Mouse (Mus musculus): ENCODE data around the gene 9830107B12Rik. TPM values are rescaled to one million over a fixed set of nuclear protein-coding genes. Genes with fewer than 3 reads are reported as not detected.

Gene 9830107B12Rik
- polyA plus RNA-seq, 1 experiment = not detected

DNA sequence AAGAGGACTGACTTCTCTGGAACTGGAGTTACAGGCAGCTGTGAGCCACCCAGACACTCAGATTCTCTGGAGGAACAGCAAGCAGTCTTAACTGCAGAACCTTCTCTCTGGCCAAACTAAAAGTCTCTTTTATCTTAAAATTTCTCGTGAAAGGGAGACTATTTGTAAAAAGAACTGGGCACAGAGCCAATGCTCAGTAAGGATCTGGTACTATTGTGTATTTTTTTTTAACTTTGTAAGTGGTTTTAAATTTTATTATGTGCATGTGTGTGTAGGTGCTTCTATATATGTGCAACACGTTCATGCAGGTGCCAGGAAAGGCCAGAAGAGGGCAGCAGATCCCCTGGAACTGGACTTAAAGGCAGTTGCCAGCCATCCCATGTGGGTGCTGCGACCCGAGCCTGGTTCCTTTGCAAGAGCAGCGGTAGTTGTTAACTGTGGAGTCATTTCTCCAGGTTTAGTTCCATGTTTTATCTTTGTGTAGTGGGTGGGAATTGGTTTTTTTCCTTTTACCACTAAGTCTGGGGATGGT, 52.7 kb downstream of the 9830107B12Rik start:
- 67% methylated on average over 5 of the region's 5 CpGs for WGBS
- peaks cover 4% of the 10 kb centered on the region; the same call in 1 of the 2 replicates for H3K4me1 ChIP-seq (ENCODE audit: control insufficient read depth, insufficient read depth, low read length)
- no peak for TF ChIP-seq CTCF (IDR thresholded peaks at IDR 0.05; ENCODE audit: borderline replicate concordance, insufficient read depth, low read depth, low read length)
- TF ChIP-seq POLR2A (IDR thresholded peaks at IDR 0.05; ENCODE audit: borderline replicate concordance, insufficient read depth, low read length) = no peak
- H3K4me3 ChIP-seq (replicated peaks; ENCODE audit: insufficient read depth, low read depth, low read length) = no peak overlapping the region
- H3K27ac ChIP-seq (ENCODE audit: insufficient read depth, low read length) = no peak overlapping the region
- H3K27me3 ChIP-seq (ENCODE audit: control insufficient read depth, insufficient read depth, low read length) = peaks cover 2% of the 10 kb centered on the region; the same call in 1 of the 2 replicates
- DNase-seq = no peak

DNA sequence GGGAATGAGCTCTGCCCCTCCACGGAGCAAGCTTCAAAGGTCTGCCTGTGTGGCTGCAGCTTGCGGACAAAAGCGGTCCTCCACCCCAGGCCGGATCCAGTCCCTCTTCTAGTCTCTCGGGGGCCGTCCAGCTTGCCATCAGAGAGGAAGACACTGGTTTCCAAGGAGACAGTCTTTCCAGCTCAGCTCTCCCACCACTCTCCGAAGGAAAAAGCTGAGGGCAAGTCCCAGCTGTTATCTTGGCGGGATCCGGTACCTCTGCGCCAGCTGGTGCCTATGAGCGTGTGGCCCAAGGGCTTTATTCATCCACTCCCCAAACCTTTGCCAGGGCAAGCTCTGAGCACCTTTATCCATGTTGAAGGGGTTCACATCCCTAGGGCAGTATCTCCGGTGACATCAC, 55.8 kb downstream of the 9830107B12Rik start:
- H3K27ac ChIP-seq (ENCODE audit: insufficient read depth, low read length) = no peak overlapping the region
- 26% methylated on average over 12 of the region's 12 CpGs for WGBS

DNA sequence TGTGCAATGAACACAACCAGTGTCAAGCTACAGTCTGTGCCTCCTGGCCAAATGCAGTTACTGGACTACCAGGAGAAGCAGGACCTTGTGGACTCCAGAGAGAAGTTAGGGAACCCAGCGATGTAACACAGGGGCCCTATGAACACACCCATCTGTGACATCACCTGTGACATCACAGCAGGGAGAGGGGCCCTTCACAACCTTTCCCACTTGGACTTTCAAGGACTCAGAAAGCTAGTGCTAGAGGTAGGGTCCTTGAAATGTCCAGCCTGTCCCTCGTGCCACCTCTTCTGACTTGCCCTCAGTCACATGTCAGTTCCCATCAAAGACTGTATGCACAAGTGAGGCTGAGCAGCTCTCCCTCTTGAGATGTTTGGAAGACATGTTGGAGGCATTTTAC, 56.6 kb downstream of the 9830107B12Rik start:
- H3K4me1 ChIP-seq (ENCODE audit: control insufficient read depth, insufficient read depth, low read length) = no peaks in the 10 kb centered on the region
- H3K27ac ChIP-seq (ENCODE audit: insufficient read depth, low read length) = no peak overlapping the region
- no peaks in the 10 kb centered on the region; the same call in 1 of the 2 replicates for H3K27me3 ChIP-seq (ENCODE audit: control insufficient read depth, insufficient read depth, low read length)
- no peak for TF ChIP-seq POLR2A (IDR thresholded peaks at IDR 0.05; ENCODE audit: borderline replicate concordance, insufficient read depth, low read length)
- no peak overlapping the region for H3K4me3 ChIP-seq (replicated peaks; ENCODE audit: insufficient read depth, low read depth, low read length)
- DNase-seq = no peak
- 78% methylated on average over 2 of the region's 2 CpGs for WGBS

More for the DNA sequence above, 55.8 kb downstream of the 9830107B12Rik start:
- TF ChIP-seq CTCF (IDR thresholded peaks at IDR 0.05; ENCODE audit: borderline replicate concordance, insufficient read depth, low read depth, low read length) = no peak
- no peak for TF ChIP-seq POLR2A (IDR thresholded peaks at IDR 0.05; ENCODE audit: borderline replicate concordance, insufficient read depth, low read length)
- H3K27me3 ChIP-seq (ENCODE audit: control insufficient read depth, insufficient read depth, low read length) = no peaks in the 10 kb centered on the region; the same call in 1 of the 2 replicates
- H3K4me3 ChIP-seq (replicated peaks; ENCODE audit: insufficient read depth, low read depth, low read length) = no peak overlapping the region
- DNase-seq = no peak
- H3K4me1 ChIP-seq (ENCODE audit: control insufficient read depth, insufficient read depth, low read length) = no peaks in the 10 kb centered on the region

DNA sequence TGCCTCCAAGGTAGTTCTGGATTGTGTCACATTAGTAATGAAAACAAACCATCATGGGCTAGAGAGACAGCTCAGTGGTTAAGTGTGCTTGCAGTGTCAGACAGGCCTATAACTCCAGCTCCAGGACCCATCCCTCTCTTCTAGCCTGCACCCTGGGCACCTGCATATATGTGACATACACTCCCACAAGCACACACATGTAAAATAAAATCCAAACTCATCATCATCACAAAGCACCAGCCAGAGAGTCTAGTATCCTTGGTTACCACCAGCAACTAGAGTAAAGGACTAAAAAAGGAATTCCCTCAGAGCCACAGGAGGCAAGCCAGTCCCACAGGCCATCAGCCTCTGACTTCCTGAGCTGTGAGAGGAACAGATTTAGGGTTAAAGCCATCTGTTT, 57.0 kb downstream of the 9830107B12Rik start, which contains the start of gene 1700067P10Rik:
Gene 1700067P10Rik (plus strand): TSS at position 301 of the 400 bp plus-strand sequence.
- TF ChIP-seq POLR2A (IDR thresholded peaks at IDR 0.05; ENCODE audit: borderline replicate concordance, insufficient read depth, low read length) (no peak), CTCF (IDR thresholded peaks at IDR 0.05; ENCODE audit: borderline replicate concordance, insufficient read depth, low read depth, low read length) (no peak)

DNA sequence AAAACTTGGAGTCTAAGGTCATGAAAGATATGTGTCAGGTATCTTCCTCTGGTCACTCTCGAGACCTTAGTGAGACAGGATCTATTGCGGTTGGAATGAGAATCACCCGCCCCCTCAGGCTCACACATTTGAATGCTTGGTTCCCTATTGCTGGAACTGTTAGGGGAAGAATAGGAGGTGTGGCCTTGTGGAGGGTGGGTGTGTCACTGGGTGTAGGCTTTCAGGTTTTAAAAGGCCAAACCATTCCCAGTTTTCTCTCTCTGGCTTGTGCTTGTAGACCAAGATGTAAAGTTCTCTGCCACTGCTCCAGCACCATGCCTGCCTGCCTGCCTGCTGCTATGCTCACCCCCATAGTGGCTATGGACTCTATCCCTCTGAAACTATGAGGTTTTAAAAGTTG, 65.4 kb downstream of the 9830107B12Rik start:
- Histone ChIP-seq H3K4me1 (ENCODE audit: control insufficient read depth, insufficient read depth, low read length) (no peaks in the 10 kb centered on the region), H3K4me3 (replicated peaks; ENCODE audit: insufficient read depth, low read depth, low read length) (no peak overlapping the region), H3K27ac (ENCODE audit: insufficient read depth, low read length) (no peak overlapping the region), H3K27me3 (ENCODE audit: control insufficient read depth, insufficient read depth, low read length) (no peaks in the 10 kb centered on the region)
- TF ChIP-seq POLR2A (IDR thresholded peaks at IDR 0.05; ENCODE audit: borderline replicate concordance, insufficient read depth, low read length) (no peak), CTCF (IDR thresholded peaks at IDR 0.05; ENCODE audit: borderline replicate concordance, insufficient read depth, low read depth, low read length) (no peak)
- DNase-seq = no peak
- 61% methylated on average over 3 of the region's 3 CpGs for WGBS

More for the DNA sequence above, 57.0 kb downstream of the 9830107B12Rik start, which contains the start of gene 1700067P10Rik:
- Histone ChIP-seq H3K27me3 (ENCODE audit: control insufficient read depth, insufficient read depth, low read length) (no peaks in the 10 kb centered on the region), H3K4me3 (replicated peaks; ENCODE audit: insufficient read depth, low read depth, low read length) (no peak within 1 kb of the TSS), H3K4me1 (ENCODE audit: control insufficient read depth, insufficient read depth, low read length) (no peaks in the 10 kb centered on the region), H3K27ac (ENCODE audit: insufficient read depth, low read length) (no peak within 1 kb of the TSS)
- no peak for DNase-seq

Other genes with a start within 250 kb of the 9830107B12Rik start
- 52.4 and 55.4 TPM in 2 replicates for gene Foxp4, start 221.6 kb downstream of the 9830107B12Rik start, polyA plus RNA-seq (2012; rRNA removed)
- gene 1700122O11Rik, start 108.0 kb downstream of the 9830107B12Rik start, polyA plus RNA-seq (2012; rRNA removed) = not detected in 2 replicates
- 0.13 TPM in 2 replicates for gene 1700067P10Rik, start 56.9 kb downstream of the 9830107B12Rik start, polyA plus RNA-seq (2012; rRNA removed)
- gene A530064D06Rik, start 21.0 kb upstream of the 9830107B12Rik start, polyA plus RNA-seq (2012; rRNA removed) = 0.07 TPM in 1 of 2 replicates, not detected in the other
- gene Trem1, start 86.5 kb upstream of the 9830107B12Rik start, polyA plus RNA-seq (2012; rRNA removed) = 0.03 and 0.05 TPM in 2 replicates
- gene Trem3, start 101.5 kb upstream of the 9830107B12Rik start, polyA plus RNA-seq (2012; rRNA removed) = not detected in 2 replicates
- gene Treml4, start 118.0 kb upstream of the 9830107B12Rik start, polyA plus RNA-seq (2012; rRNA removed) = 0.21 TPM in 1 of 2 replicates, not detected in the other
- gene Treml2, start 153.2 kb upstream of the 9830107B12Rik start, polyA plus RNA-seq (2012; rRNA removed) = 0.25 TPM in 2 replicates
- 0.02 and 0.11 TPM in 2 replicates for gene B430306N03Rik, start 169.9 kb upstream of the 9830107B12Rik start, polyA plus RNA-seq (2012; rRNA removed)
- gene Trem2, start 200.1 kb upstream of the 9830107B12Rik start, polyA plus RNA-seq (2012; rRNA removed) = 8.6 and 12.2 TPM in 2 replicates
- 0.11 and 0.27 TPM in 2 replicates for gene Treml1, start 213.6 kb upstream of the 9830107B12Rik start, polyA plus RNA-seq (2012; rRNA removed)

All from cerebellum, adult 2 months (tissue).